Mouse (Mus musculus) bone marrow macrophage, adult 2 months (primary cell): ENCODE data around the gene Htr1f.

Source experiments
- CTCF ChIP-seq: IDR thresholded peaks from 2 replicates; pipeline ENCODE4 v1.5.1; 2012; ENCODE audit warnings: low read depth, mild to moderate bottlenecking, low read length, moderate library complexity
- POLR2A ChIP-seq: IDR thresholded peaks from 2 replicates; pipeline ENCODE4 v1.6.1; 2012; ENCODE audit warnings: mild to moderate bottlenecking, low read depth, low read length, borderline replicate concordance

DNA sequence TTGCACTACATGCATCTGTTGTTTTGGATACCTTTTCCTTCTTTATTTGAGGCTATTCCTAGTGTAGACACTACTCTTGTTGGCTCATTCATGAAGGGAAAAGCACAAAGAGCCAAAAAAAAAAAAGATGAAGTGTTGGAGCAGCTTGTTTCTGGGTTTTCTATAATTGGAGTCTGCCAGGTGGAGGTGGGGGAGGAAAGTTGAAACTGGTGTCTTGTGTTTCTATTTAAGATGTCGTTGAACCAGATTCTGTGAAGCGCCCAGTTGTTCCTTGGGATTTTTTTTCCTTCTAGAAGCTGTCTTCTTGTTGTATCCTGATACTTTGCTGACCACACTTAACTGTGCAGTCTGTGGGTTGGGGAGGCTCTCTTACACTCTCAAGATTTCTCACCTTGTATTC, 23.7 kb upstream of the Htr1f start:
- TF ChIP-seq CTCF (no peak), POLR2A (no peak)
